Mouse (Mus musculus) telencephalon, adult 2 months (tissue): ENCODE results near the gene Ano1.

Experiments
- DNase-seq: peaks from one replicate; pipeline ENCODE4 v3.0.0-alpha.2; 2011; ENCODE audit warnings: low read depth, low spot score

Ano1 gene

DNA sequence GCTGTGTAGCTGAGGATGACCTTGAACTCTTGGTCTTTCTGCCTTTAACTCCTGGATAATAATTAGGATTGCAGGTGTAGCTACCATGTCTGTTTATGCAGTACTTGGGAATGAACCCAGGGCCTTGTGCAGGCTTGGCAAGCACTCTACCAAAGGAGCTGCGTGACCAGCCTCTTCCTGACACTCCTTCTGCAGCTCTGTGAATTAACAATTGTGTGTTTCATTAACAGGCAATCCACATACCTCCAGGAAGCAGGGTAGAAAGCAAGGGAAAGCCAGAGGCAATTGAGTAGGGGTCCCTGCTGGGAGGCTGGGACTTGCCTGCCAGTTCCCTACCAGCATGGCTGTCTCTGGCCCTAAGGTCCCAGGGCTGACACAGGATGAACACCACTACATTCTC lies 111.0 kb downstream of the Ano1 start:
- DNase-seq = no peak

DNA sequence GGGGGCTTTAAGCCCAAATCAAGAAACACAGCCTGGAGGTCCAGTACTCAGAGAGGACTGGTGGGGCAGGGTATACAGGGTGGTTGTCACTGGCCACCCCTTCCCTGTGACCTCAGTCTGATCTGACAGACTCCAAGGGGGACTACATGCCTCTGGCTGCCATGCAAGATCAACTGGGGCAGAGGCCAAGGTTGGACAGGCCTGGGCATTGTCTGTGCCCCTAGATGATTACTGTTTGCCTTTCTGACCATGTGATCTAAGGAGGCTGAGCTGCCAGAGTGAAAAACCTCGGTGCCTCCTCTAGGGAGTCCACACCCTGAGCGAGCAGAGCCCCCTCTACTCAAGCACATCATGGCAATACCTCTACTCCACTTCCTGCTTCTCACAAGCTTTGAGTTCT lies 115.8 kb downstream of the Ano1 start:
- no peak for DNase-seq

- DNase-seq = no peak
Observed at GRCm38 (mm10) chr7:144634875-144635274, 116.9 kb downstream of the Ano1 start.

- DNase-seq = no peak
Observed at GRCm38 (mm10) chr7:144634450-144634849, 117.3 kb downstream of the Ano1 start.

GRCm38 (mm10) chr7:144632321-144632720 lies 119.5 kb downstream of the Ano1 start:
- no peak for DNase-seq

GRCm38 (mm10) chr7:144630622-144631021 lies 121.2 kb downstream of the Ano1 start:
- no peak for DNase-seq

- no peak for DNase-seq
Observed at GRCm38 (mm10) chr7:144628334-144628915, 123.3 kb downstream of the Ano1 start.

GRCm38 (mm10) chr7:144627606-144628333 lies 124.0 kb downstream of the Ano1 start:
- no peak for DNase-seq

DNA sequence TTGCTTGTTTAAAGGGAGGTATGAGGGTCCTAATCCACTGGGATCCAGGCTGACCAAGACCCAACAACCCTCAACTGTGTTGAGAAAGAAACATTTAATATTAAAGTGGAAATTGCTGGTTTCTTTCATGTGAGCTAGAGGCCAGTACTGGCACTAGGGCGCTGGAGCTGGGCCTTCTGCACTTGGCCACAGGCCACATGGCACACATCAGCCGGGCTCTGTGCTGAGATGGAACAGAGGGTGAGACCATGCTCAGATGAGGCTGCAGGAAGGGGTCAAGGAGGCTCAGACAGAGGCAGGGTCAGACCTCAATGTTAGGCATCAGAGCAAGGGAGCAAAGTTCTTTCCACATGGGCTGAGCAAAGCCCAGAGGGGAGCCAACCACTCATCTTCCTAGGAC lies 125.7 kb downstream of the Ano1 start:
- DNase-seq = no peak

DNA sequence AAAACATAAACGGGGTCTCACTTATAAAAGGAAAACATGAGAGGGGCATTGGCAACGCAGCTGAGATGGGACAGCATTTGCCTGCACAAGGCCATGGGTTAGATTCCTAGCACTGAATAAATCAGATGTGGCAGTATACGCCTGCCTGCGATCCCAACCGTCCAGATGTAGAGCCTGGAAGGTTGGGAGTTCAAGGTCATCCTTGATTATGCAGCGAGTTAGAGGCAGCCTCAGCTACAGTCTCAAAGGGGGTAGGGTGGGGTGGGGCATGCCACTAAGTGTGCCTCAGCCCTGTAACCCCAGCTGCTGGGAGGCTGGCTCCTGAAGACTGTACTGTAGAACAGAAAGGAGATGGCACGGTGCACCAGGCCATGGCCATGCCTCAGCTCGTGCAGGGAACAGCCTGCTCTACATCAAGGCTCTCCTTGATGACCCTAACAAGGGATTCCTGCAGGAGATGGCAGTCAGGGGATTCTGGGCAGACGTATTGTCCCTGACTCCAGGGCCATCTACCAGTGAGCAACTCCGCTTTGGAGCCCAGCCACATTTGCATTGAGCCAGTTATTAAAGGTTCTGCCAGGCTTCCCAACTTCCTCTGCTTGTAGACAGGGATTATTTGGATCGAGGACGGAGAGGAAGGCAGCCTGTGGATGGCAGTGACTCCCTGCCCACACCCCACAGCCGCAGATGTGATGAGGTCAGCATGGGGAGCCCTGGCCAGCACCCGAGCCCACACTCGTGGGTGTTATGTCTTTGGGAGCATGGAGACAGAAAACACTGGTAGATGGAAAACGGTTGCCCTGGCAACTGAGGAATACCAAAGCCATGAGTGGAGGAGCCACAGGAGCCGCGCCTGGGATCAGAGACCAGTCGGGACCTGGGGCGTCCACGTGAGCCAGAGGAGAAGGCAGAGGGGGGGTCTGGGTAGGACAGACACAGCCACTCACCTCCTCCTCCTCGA lies 130.8 kb downstream of the Ano1 start:
- DNase-seq = peak; percentile 10

GRCm38 (mm10) chr7:144620315-144620714 lies 131.5 kb downstream of the Ano1 start:
- no peak for DNase-seq

DNA sequence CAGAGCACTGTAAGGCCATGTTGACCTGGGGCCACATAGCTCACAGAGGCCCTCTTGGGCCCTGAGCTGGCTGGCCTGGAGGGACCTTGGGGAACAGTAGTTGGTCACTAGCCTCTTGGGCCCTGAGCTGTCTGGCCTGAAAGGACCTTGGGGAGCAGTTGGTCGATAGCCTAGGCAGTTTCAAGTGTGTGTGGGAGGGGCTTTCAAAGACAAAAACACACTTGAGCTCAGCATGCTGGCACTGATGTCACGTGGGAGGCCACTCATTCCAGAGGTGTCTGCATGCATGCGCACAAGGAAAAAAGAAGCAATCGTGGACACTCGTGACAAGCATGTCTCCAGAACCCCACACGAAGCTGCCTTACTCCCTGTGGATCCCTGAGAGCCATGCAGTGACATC lies 136.4 kb downstream of the Ano1 start:
- no peak for DNase-seq

DNA sequence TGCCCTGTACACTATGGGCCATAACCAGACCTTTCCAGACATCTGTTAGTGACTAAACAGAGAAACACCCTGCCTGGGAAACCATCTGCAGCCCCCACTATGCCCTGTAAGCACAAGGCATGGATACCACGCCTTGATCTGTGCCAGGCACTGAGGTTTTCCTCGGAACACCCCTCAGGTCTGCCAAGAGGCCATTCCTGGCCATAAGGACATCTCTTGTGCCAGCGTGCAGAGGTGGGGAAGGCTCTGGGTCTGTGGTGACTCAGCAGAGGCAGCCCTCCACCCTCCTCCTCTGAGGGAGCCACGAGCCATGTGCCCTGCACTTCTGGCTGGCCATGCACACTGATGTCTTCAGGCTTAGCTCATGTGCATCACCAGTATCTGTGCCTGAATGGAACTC lies 138.9 kb downstream of the Ano1 start:
- DNase-seq = no peak

DNA sequence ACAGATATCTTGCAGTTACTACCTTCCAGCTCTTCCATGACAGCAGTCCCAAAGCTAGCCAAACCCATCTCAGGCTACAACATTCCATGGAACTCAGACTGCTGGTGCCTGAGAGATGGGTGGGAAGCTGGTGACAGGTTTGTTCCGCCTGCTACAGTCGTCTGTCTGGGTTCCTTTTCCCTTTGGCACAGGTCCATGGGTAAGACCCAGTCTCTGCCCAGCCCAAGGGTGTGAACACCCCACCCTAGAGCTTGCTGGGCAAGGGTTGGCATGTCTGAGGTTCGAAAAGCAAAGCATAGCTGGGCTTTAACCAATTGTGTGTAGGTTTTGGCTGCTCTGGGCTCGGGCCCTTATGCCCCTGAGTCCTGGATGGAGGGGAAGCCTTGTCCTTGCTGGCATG lies 139.4 kb downstream of the Ano1 start:
- no peak for DNase-seq

DNA sequence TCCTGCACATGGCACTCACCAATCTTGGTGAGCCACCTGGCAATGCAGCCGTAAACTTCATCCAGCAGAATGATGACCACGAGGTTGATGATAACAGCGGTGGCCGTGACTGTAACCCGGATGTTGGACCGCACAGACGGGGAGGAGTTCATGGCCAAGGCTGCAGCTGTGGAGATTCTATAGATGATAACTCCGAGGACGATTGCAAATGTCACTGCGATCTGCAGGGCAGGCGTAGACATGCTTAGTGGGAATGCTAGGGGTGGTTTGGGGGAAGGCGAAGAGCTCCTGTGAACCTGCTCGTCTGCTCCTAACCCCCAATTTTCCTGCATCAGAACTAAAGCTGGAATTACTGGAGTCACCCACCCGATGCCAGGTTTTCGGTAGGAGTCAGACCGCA lies 140.2 kb downstream of the Ano1 start:
- no peak for DNase-seq

GRCm38 (mm10) chr7:144609568-144609967 lies 142.2 kb downstream of the Ano1 start:
- DNase-seq = no peak

DNA sequence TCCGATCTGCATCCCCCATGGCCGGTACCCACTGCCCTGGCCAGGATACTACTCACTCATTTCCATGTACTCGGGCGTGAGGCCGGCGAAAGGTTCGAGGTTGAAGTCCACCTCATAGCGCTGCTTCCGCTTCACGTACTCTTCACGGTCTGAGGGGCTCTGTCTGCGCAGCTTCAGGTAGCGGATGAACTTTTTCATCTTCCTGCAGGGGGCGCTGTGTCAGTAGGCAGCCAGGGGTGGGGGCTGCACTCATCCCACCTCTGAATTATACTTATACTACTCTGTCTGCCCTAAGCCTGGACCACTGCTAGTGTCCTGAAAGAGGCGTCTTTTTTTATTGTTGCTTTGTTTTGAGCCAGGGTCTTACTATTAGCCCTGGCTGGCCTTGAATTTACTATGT lies 143.9 kb downstream of the Ano1 start:
- no peak for DNase-seq

GRCm38 (mm10) chr7:144604735-144605134 lies 147.0 kb downstream of the Ano1 start:
- no peak for DNase-seq

- DNase-seq = no peak
Observed at GRCm38 (mm10) chr7:144604291-144604690, 147.5 kb downstream of the Ano1 start.

DNA sequence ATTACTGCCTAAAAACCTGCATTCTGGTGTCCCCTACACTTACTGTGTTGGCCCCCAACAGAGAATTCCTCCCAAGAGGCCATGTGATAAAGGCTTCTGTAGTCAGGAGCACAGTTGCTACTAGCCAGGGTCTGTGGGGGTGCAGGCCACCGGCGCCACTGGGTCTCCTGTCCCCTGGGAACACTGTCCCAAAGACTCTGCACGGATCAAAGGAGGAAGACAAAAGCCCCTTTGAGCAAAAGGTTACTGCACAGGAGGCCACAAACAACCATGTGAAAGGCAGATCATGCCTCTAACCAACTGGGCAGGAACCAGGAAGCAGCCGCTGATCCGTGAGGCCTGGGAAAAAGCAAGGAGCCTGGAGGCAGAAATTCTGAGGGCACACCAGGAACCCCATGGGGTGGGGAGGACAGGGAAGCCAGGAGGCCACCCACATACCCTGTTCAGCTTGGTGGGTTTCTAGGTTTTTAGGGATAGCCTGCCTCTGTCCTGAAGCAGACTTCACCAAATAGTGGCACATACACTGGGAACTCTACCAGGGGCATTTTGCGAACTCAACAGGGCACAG lies 151.4 kb downstream of the Ano1 start:
- no peak for DNase-seq

DNA sequence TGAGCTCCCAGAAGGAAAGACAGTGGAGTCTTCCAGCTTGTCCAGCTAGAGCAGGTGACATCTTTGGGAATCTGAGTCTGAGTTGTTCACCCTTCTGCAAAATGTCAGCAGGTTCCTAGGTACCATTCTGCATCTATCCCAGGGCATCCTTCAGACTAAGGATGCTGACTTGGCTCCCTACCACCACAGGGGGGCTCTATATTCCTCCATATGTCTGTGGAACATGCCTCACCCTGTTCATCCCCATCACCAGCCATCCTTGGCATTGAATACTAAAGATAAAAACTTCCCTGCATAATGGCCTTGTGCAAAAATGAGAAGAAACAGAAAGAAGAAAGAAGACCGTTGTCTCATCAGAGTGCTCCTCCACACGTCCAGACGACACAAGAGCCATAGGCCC lies 162.3 kb downstream of the Ano1 start:
- DNase-seq = no peak

DNA sequence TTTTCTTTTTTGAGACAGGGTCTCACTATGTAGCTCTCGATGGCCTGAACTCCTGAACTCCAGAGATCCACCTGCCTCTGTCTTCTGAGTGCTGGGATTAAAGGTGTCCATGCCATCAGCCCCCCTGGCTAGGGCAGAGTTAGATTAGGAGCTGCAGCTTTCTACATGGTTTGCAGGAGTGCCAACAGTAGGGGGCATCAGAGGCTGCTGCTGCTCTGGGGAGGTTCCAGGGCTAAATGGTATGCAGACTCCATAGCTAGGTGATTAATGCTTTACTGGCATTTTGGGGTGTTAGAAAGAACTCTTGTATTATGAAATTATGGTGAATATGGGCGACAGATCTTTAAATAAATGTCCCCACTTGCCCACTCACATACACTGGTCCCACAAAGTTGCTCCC lies 164.5 kb downstream of the Ano1 start:
- DNase-seq = no peak
